23 mouse cellular contexts compared by ENCODE assay signal in the genomic region with DNA sequence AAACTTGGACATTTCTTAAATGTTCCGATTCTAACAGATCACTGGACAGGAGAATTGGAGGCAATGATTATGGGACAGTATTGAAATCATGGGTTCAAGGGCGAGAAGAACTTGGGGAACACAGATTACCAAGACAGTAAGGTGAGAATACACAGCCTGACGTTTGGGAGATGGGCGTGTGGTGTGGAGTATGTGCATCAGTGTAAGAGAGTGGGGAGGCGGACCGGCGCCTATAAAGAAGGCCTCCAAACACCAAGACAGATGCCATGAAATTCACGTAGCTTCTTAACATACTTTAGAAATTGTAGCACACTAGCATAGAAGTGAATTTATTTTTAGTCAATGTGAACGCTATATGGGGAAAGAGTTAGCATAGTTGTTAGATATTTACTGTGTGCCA.
DNase-seq lines count a peak whose midpoint lies in the region; ATAC-seq and TF ChIP-seq lines count a peak whose summit lies in the region.
"Had no signal": no experiment of that assay in that cellular context is flagged by ENCODE, and none has a peak within 500 bp of the region (broad histone marks: within the 10 kb centered on the region; RNA-seq: fewer than 3 reads in every experiment).

No protein-coding gene starts in this region.

- peaks cover 3% of the 10 kb centered on the region; the same call in 1 of the 2 replicates for H3K4me1 ChIP-seq in forebrain, postnatal 0 days (ENCODE audit: insufficient read depth)
- H3K4me1 ChIP-seq in forebrain, embryonic 11.5 days (replicated peaks; ENCODE audit: control insufficient read depth, insufficient read depth, low read length): no peaks in the 10 kb centered on the region
- no peaks in the 10 kb centered on the region for H3K4me1 ChIP-seq in heart, adult 2 months (ENCODE audit: control insufficient read depth, insufficient read depth, low read length)

- no peak overlapping the region for H3K9ac ChIP-seq in forebrain, postnatal 0 days
- no peak overlapping the region for H3K9ac ChIP-seq in forebrain, embryonic 11.5 days (ENCODE audit: low read length)
- H3K9ac ChIP-seq in heart, adult 2 months (ENCODE audit: low read depth, low read length): no peak overlapping the region

- TF ChIP-seq POLR2A in heart, adult 2 months (IDR thresholded peaks at IDR 0.05; ENCODE audit: insufficient read depth, low read depth, low read length): no peak

- H3K27ac ChIP-seq in forebrain, postnatal 0 days (ENCODE audit: low read depth, low read length): no peak overlapping the region
- H3K27ac ChIP-seq in forebrain, embryonic 11.5 days (ENCODE audit: low read depth, low read length): no peak overlapping the region
- no peak overlapping the region for H3K27ac ChIP-seq in heart, adult 2 months

- DNase-seq in forebrain, postnatal 0 days: no peak
- DNase-seq in forebrain, embryonic 11.5 days (ENCODE audit: low spot score): no peak
- no peak for DNase-seq in frontal cortex, postnatal 10 days (ENCODE audit: low spot score in 2 of 2)
- DNase-seq in heart, adult 11 months: peak; percentile 59
- DNase-seq in heart, adult 2 months: no peak
- DNase-seq in brain, adult 2 months (ENCODE audit: low read depth, low spot score): peak; percentile 24
- no peak for DNase-seq in thymus, postnatal 10 days (ENCODE audit: low spot score in 2 of 2)
- DNase-seq: adrenal gland, adult 2 months; adrenal gland, adult 8-10 months; adrenal gland, postnatal 10 days; adrenal gland, postnatal 14 days; adrenal gland, postnatal 25 days; adrenal gland, postnatal 36 days; B cell, adult 2 months; cerebellum, adult 11 months; cerebellum, adult 11-12 months; cerebellum, adult 18-20 months had no signal

- intact Hi-C loops in heart, adult 2 months (cut with DNase I): no loop called here

- no peak overlapping the region for H3K4me2 ChIP-seq in forebrain, postnatal 0 days (ENCODE audit: low read depth)
- H3K4me2 ChIP-seq in forebrain, embryonic 11.5 days (ENCODE audit: low read depth, low read length, severe bottlenecking): no peak overlapping the region

- H3K79me2 ChIP-seq in heart, adult 2 months (replicated peaks; ENCODE audit: control insufficient read depth, insufficient read depth, low read length): no peaks in the 10 kb centered on the region; the same call in 1 of the 2 replicates

- no peak overlapping the region for H3K4me3 ChIP-seq in forebrain, postnatal 0 days (ENCODE audit: low read depth, low read length)
- H3K4me3 ChIP-seq in forebrain, embryonic 11.5 days (ENCODE audit: low read depth, low read length): no peak overlapping the region
- H3K4me3 ChIP-seq in heart, adult 2 months: no peak overlapping the region

- no peaks in the 10 kb centered on the region for H3K36me3 ChIP-seq in forebrain, postnatal 0 days (ENCODE audit: insufficient read depth)
- H3K36me3 ChIP-seq in forebrain, embryonic 11.5 days (ENCODE audit: control insufficient read depth, insufficient read depth, low read length): no peaks in the 10 kb centered on the region
- no peaks in the 10 kb centered on the region for H3K36me3 ChIP-seq in heart, adult 2 months (ENCODE audit: control insufficient read depth, insufficient read depth, low read length)
- H3K36me3 ChIP-seq: G1E had no signal

- no peaks in the 10 kb centered on the region for H3K27me3 ChIP-seq in forebrain, postnatal 0 days (ENCODE audit: insufficient read depth, low read length)
- no peaks in the 10 kb centered on the region for H3K27me3 ChIP-seq in forebrain, embryonic 11.5 days (ENCODE audit: control insufficient read depth, insufficient read depth, low read length)
- no peaks in the 10 kb centered on the region for H3K27me3 ChIP-seq in heart, adult 2 months (ENCODE audit: control insufficient read depth, insufficient read depth, low read length)
- H3K27me3 ChIP-seq: CH12.LX, Patski had no signal

- H3K9me3 ChIP-seq in forebrain, postnatal 0 days (ENCODE audit: low read length): no peaks in the 10 kb centered on the region
- H3K9me3 ChIP-seq in forebrain, embryonic 11.5 days (ENCODE audit: control insufficient read depth, low read length): no peaks in the 10 kb centered on the region

- ATAC-seq in forebrain, postnatal 0 days: peak; percentile 50; the same call in 1 of the 2 replicates
- ATAC-seq in forebrain, embryonic 11.5 days (replicated peaks; ENCODE audit: low FRiP score): no peak
- peak; percentile 61 for ATAC-seq in frontal cortex, adult (ENCODE audit: low TSS enrichment)
- ATAC-seq: activated CD4-positive, CD25-positive, alpha-beta regulatory T cell, adult 4 months; CD4-positive, CD25-positive, alpha-beta regulatory T cell, adult 4 months; Patski had no signal

- no peak for TF ChIP-seq EP300 in heart, adult 2 months (IDR thresholded peaks at IDR 0.05; ENCODE audit: insufficient read depth, low read depth, low read length)

- WGBS in forebrain, postnatal 0 days: 85% methylated on average over 9 of the region's 9 CpGs
- WGBS in forebrain, embryonic 11.5 days: 88% methylated on average over 9 of the region's 9 CpGs
- WGBS in heart, adult 2 months: 89% methylated on average over 9 of the region's 9 CpGs

- TF ChIP-seq CTCF in forebrain, postnatal 0 days (IDR thresholded peaks at IDR 0.05; ENCODE audit: low read depth): no peak
- TF ChIP-seq CTCF in heart, adult 2 months (IDR thresholded peaks at IDR 0.05): no peak

Comparison
In these comparisons a context has a peak if more than half of its experiments do, and no peak if none do; other contexts are left out.
1. DNase-seq: peak in heart, adult 11 months (single experiment) and brain, adult 2 months (single experiment); none in forebrain, postnatal 0 days (single experiment), forebrain, embryonic 11.5 days (single experiment), frontal cortex, postnatal 10 days (0 of 2), heart, adult 2 months (0 of 2) and thymus, postnatal 10 days (0 of 2).